Mouse (Mus musculus) right cerebral cortex, adult 2 months (tissue): ENCODE results near the gene Olfr362.
"Not testable (repeated sequence)": the region's sequence is repeated elsewhere in the genome, so short reads cannot be mapped to it uniquely, and the experiment has no call there.

Experiments used
- DNase-seq, 2 experiments: peaks; one replicate each; pipeline ENCODE4 v3.0.0; 2021 to 2022; ENCODE audit warnings: low spot score in 2 of 2

The Olfr362 gene

DNA sequence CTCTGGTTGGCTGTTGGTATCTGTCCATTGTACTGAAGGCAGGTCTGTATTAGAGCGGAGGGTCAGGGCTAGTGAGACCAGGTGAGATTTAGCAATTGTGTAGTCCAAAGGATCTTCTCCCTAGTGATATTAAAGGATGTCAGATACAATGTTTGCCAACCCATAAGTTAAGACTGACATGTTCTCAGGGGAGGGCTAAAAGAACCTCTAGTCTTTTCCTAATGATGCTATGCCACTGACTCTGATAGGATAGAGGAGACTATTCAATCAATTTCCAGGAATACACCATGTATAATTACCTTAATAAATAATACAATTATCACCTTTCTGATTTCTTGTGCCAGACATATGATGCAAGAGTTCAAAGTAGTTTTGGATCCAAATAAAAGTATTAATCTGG lies at the start of gene Olfr362:
Olfr362 (minus strand) TSS at position 101 of the 400 bp plus-strand sequence.
- no peak for DNase-seq

DNA sequence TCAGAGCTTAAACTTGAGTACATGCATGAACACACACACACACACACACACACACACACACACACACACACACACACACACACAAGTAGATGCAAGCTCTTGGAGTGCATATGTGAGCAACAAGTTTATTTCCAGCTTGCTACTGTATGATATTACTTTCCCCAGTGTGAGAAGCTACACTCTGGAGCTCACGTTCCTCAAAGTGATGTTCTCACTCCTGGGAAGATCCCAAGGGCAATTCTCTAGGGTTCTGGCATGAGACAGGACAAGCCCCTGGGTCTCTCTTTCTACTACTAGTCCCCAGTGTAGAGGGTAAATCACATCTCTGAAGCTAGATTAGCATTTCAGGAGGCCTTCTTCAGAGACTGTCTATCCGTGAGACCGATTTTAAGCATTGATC lies 21.3 kb upstream of the Olfr362 start, which contains the start of gene Olfr364-ps1:
Olfr364-ps1 (plus strand) TSS at position 301 of the 400 bp plus-strand sequence.
- no peak for DNase-seq

DNA sequence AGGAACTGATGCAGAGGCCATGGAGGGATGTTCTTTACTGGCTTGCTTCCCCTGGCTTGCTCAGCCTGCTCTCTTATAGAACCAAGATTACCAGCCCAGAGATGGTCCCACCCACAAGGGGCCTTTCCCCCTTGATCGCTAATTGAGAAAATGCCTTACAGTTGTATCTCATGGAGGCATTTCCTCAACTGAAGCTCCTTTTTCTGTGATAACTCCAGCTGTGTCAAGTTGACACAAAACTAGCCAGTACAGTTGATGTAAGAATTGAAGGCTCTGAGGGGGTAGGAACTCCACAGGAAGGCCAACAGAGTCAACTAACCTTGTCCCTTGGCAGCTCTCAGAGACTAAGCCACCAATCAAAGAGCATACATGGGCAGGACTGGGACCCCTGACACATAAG lies 28.5 kb downstream of the Olfr362 start, which contains the start of gene Olfr361:
Olfr361 (minus strand) TSS at position 101 of the 400 bp plus-strand sequence.
- not testable (repeated sequence) for DNase-seq

DNA sequence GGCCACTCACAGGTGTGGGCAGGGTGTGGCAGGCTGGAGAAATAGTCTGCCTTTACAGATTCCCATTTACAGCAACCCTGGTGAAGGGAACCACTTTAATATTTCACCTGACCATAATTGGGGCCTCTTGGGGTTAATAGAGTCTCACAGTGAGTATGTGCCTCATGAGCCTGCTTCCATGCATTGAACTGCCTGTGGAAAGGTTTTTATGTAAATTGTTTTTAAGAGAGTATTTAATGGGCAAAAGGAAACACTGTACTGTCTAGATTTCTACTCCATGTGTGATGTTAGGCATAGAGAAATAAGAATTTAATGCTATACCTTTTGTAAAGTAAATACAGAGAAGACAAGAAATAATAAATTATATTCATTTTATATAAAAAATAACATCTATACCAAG lies 52.3 kb downstream of the Olfr362 start, which contains the start of gene Olfr360:
Olfr360 (plus strand) TSS at position 301 of the 400 bp plus-strand sequence.
- no peak for DNase-seq
